Mouse (Mus musculus) adrenal gland, adult 2 months (tissue): ENCODE measurements around the gene Ifih1. TPM values are rescaled to one million over a fixed set of nuclear protein-coding genes. Genes with fewer than 3 reads are reported as not detected.

Source experiments
- DNase-seq: peaks from one replicate; pipeline ENCODE4 v3.0.0; 2021
- polyA plus RNA-seq: library from polyadenylated mRNA; depleted of rRNA; stranded (reverse); fragments of >200 nt; gene quantifications from 2 replicates; pipeline ENCODE4 v1.2.3, GENCODE M21; 2012
- total RNA-seq, 2 experiments: library from RNA; stranded (reverse); gene quantifications; 2 replicates each; pipeline ENCODE4 v1.2.3; 2021

Ifih1 gene
- total and polyA plus RNA-seq, 3 experiments: 11.1 to 21.3 (median 13.3) TPM

GRCm38 (mm10) chr2:62639869-62640268 is 6.2 kb downstream of the Ifih1 start:
- DNase-seq: no peak

DNA sequence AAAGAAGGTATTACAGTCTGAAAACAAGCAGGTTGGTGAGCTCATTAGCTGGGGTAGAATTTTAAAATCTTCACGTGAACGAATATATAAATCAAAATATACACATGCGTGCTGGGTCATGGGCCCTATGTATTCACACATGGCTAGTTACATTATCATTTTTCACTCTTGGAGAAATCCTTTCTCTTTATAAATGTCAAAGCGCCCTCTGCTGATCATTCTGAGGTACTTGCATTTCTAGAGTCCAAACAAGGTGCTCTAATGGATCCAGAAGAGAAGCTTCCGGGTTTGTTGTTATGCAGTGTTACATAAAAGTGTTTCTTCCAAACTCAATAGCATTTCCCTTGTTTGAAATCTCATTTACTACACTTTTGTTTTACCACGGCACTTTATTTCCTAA is 15.6 kb downstream of the Ifih1 start:
- no peak for DNase-seq

- no peak for DNase-seq
These were observed 17.7 kb downstream of the Ifih1 start for GRCm38 (mm10) chr2:62628356-62628755.

DNA sequence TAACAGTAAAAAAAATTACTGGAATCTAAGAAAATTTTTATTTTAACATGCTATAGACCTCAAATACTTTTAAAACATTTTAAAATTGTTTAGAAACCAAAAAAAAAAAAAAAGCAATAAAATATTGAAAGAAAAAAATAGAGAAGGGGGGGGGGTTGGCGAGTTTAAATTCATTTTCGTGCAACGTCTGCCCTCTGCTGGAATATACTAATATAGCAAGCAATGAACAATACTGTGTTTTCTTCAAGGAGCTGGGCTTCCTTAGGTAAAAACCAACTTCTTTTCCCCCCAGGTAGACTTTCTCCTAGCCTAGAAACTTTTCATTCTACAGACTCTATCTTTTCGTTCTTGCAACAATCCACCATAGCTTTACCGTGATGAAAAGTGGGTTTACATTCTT is 18.3 kb downstream of the Ifih1 start:
- DNase-seq: no peak

DNA sequence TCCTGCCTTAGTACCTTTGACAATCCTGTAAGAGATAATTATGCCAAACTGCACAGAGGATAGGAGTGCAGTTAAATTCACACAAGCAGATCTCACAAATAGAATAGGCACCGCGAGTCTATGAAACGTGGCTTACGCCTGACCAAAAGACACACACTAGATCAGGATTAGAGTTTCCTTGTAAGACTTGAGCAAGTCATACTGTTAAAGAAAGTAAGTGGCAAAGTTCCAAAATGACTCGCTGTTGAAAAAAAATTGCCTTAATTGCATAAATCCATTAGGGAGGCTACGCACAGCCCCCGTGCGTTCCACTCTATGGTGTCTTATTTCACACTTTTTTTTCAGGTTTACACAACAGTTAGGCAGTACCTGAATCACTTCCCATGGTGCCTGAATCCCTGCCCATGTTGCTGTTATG is 23.0 kb downstream of the Ifih1 start:
- no peak for DNase-seq

DNA sequence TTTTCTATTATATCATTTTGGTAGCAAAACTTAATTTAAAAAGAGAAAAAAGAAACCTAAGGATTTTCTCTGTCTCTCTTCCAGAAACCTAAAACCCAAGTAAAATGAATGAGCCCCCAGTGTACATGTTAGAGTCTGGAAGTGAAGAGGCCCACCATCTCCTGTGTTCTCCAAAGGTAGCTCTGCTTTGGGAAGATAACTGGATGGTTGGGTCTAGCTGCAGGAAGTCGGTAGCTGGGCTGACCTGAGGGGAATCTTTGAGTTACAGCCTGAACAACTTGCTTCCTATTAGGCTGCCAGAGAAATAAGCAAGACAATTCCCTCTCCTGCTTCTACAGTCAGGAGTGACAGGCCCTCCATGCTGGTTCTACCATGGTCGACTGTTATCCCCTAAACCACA is 26.4 kb downstream of the Ifih1 start:
- DNase-seq: no peak

DNA sequence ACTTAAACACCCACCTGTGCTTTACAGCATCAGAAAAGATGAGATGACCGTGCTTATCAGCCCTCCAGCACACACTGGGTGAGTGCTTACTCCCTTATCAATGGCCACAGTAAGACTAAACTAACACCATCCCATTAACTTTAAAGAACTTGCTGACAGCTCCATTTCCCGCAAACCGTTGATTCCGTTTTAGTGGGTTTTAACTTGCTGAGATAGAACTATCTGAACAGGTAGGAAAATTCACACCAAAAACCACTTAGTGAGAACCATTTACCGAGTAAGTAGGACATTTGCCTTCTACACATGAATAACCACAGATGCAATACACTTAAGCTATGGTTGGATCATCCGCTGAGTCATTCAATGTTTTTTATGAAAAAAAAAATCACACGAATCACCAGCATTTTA is 27.1 kb downstream of the Ifih1 start:
- no peak for DNase-seq

DNA sequence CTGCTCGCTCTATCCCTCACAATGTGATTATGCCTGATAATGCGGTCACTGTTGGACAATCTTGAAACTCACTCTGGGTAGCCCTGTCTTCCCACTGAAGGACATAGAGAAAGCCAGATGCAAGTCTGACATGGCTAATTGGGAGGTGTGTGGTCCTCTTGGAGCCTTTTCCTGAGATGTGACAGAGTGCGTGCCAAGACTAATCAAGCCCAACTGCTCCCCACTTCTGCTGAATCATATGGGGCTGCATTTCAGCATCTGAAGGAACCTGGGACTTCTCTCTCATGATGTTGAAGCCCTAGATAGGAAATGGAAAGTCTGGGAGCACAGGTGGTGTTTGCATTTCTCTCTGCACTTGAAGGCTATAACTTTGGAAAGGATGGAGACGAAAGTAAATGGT is 32.9 kb downstream of the Ifih1 start:
- no peak for DNase-seq

DNA sequence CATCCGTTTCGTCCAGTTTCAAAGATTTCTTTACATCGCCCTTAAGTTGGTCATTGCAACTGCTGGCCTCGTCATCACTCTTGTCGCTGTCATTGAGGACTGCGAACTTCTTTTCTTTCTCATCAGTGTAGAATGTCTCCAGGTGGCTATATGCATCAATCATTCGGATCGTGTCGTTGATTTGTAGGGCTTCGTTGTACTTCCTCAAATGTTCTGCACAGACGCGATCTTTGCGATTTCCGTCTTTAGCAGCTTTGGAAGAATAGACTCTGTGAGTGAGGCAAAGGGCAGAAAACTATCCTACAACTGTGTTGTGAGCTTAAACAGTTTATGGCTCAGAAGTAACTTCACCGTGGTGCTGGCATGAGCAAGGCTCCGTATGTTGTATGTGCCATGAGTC is 39.9 kb downstream of the Ifih1 start:
- no peak for DNase-seq

DNA sequence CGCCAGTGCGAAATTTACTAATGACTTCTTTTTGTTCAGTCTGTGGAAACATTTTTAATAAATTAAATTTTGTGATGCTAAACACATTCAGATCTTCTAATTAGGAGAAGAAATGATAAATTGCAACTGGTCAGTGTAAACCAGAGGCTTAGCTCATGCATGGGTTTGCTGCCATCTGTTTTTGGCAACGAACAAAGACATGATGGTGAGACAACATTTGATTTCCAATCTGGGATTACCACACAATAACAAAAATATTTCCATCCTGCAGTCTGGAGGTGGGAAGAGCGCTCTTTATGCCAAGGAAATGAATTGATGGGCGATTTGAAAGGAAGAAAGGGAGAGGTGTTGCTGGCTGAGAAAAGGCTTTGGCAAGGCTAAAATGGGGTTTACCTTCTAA is 42.5 kb downstream of the Ifih1 start:
- DNase-seq: no peak

- no peak for DNase-seq
These were observed 49.5 kb downstream of the Ifih1 start for GRCm38 (mm10) chr2:62596586-62596985.

GRCm38 (mm10) chr2:62594491-62594890 is 51.6 kb downstream of the Ifih1 start:
- no peak for DNase-seq

DNA sequence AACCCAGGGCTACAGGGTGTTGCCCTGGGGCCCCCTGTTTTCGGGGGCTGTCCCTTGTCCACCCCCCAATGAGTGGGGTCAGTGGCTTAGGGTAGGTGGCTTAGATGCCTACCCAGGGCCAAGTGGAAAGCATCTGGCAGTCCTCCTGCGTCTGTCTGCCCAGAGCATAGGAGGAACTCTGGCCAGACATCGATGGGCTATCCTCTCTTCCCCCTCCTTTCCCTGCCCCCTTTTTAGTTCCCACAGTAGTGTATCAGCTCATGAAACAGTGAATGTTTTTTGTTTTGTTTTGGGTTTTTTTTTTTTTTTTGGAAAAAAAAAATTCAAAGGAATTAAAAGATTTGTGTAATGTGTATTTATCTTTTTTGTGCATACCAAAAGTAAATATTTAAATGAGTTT is 54.5 kb downstream of the Ifih1 start:
- DNase-seq: no peak

- DNase-seq: no peak
These were observed 56.7 kb downstream of the Ifih1 start for GRCm38 (mm10) chr2:62589333-62589732.

GRCm38 (mm10) chr2:62585769-62586168 is 60.3 kb downstream of the Ifih1 start:
- no peak for DNase-seq

GRCm38 (mm10) chr2:62574962-62575361 is 71.1 kb downstream of the Ifih1 start:
- no peak for DNase-seq

DNA sequence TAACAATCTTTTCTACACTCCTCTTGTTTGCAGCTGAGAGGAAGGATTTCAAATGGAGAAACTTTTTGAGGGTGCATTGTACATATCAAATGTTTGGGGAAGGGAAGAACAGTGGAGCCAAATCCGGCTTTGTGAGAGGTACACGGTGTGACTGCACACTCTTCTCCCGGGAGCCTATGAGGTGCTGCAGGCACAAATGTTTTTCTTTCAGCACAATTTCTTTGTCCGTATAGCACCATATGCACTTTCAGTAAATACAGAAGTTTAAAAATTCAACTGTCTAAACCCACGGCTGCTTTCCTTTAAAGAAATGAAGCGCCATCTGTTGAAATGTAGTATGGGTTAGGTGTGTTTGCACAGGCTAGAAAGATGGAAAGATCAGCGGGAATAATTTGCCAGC is 71.8 kb downstream of the Ifih1 start:
- no peak for DNase-seq

- DNase-seq: no peak
These were observed 72.3 kb downstream of the Ifih1 start, which contains the start of gene Fap for GRCm38 (mm10) chr2:62573753-62574159. Fap (minus strand) TSS chr2:62574075.

DNA sequence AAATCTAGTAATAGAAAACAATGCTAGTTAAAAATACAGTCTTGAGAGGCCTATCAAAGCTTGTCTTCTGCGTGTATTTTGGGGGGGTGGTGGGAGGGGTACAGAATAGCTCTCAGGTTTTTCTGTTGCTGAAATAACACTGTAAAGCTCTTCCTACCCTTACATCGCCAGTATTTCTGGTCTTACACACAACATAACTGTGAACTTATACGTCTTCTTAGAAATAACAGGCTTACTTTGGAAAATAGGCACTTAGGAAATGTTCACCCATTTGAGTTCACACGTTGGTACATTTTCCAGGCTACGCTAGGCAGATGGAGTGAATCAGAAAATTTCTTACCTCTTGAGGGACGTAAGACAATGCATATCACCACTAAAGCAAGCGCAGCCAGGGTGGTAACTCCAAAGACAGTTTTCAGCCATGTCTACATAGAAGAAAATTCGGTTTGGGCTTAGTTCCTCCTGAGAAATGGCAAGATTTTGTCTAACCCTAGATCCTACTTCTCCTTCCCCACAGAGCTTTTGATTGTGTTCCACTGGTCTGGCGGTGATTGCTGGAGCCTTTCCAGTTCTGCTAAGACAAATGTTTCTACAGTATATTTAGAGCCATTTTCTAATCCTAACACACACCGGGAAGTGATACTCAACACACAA is 72.8 kb downstream of the Ifih1 start:
- DNase-seq: no peak

GRCm38 (mm10) chr2:62564687-62565086 is 81.4 kb downstream of the Ifih1 start:
- no peak for DNase-seq

DNA sequence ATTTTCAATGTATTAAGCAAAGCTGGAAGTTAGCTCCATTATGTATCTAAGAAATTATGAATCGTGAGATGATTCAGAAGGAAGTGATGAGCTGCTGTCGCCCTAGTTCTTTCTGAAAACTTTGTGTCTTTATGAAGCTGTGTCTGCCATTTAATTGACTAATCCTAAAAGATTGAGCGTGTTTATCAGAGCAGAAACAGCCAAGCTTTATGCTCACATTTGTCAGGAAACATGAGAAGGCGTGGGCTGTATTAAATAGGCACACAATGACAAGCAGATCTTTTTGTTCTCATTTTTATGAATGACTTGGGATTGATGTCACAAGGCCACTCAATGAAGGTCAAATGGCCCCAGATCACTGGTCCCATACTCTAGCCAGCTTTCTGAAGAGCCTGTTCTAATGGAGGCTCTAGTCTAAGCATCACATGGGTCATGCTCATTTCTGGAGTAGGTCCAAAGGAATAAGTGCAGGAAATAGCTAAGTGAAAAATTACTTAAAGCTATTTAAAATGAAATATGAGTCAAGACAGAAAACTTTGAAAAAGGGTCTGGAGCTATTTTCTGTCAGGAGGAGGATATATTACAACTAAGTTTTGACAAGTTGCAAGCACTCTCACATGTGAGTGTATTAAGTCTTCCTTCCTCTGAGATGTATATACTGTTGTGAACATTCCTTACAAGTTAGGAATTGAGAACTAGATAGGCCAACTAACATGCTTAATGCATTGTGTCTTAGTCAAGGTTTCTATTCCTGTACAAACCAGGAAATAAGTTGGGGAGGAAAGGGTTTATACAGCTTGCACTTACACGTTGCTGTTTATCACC is 83.2 kb downstream of the Ifih1 start:
- DNase-seq: no peak

DNA sequence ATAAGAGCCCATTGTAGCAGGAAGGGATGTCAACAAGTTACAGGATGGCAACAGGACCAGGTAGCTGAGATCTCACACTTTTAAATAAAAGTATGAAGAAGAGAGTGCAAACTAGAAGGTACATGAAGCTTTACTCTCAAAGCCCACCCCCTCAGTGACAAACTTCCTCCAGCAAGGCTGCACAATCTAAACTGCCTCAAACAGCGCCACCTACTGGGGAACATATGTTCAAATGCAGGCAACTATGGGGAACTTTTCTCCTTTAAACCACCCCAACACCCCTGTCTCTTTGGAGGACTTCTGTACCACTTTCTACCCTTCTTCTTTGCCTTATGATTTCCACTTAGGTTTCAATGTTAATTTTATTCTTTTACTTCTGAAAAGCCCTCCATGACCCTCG is 88.6 kb downstream of the Ifih1 start:
- DNase-seq: no peak

- no peak for DNase-seq
These were observed 89.7 kb downstream of the Ifih1 start for GRCm38 (mm10) chr2:62556349-62556748.

GRCm38 (mm10) chr2:62549659-62550058 is 96.4 kb downstream of the Ifih1 start:
- no peak for DNase-seq
